Mouse (Mus musculus) retina, postnatal 7 days (tissue): Measurements from ENCODE around the gene Abca14.

Experiments
- DNase-seq: peaks from one replicate; pipeline ENCODE4 v3.0.0-alpha.2; 2012; ENCODE audit warnings: low read depth, low spot score

The Abca14 gene

DNA sequence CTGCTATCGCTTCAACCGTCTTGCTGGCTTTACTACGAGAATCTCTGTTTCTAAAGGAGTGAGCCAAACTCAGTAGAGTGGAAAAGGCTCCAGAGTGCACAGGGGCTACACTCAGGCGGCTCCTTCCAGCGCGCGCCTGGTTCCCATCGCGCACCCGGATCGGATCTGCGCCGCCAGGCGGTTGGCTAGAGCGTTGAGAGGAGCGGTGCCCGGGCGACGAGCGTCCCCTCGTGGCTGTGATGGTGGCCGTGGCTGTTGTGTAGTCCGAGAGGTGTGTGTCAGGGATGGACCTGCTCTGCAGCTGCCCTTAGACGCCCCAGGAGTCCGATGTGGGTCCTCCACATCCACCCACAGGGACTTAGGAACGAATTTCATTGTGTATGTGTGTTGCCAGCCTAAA is at the start of gene Abca14:
Abca14 (plus strand) TSS at position 173 of the 400 bp plus-strand sequence.
- DNase-seq, result peak; percentile 70

DNA sequence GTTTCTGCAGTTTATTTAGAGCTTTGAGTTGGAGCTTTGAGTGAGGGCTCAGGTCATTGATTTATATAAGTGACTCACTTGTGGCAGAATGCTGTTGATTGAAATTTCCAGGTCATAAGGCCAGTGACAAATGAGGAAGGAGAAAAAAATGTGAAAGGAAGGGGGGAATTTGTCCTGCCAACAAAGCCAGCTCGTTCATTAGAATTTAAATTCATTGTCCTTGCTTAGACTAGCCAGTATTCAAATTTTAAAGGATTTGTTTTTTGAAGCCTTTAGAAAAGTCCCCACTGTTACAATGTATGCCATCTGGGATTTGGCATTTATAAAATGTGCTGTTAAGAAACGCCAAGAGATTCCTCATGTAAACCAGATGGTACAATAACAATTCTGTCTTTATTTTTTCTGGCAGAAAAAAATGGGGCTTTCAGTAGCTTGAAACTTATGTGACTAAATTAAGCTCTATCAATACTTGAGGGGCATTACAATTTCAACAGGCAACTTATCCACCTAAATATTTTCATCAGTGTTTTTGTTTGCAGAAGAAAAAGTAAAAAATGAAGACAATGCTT is 46.8 kb upstream of the Abca14 start:
- DNase-seq, result no peak

DNA sequence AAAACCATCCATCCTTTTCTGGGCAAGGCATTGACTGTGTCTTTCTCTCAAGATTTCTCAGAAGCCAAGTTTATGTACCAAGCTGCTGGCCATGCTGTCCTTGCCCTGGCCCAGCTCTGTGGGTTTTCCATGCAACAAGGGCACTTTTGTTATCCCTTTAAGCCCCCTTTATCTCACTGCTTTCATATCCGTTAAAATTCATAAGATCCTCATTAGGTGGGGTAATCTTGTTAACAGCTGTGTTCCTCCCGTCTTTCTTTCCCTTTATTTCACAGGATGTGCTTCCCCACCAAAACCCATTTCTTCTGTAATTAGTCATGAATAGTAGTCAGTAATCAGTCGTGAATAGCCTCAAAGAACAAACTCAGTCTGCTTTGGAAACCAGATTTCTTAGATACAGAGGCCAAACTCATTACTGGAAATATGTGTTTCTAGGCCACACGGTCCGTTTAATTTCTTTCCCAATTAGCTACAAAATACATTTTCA is 46.1 kb upstream of the Abca14 start:
- DNase-seq, result peak; percentile 27

DNA sequence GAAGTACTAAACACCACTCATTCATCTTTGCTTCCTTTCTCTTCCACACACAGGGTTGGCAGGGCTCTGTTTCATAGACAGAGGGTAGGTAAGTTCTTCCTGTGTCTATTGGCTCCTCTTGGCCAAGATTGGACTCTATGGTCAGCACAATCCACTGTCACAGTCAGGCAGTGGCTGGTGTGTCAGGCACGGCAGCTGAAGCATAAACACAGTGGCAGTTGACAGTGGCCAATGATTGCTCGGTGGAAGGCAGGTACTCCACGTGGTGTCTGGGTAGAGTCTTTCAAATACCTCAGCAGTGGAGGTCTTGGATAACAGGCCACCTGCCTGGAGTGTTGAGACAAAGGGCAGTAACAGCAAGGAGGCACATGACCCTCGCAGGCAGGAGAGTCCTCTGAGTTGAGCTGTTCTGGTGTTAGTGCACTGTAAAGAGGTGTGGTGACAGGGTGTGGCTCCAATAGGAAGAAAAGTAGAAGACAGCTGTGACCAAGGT is 45.6 kb upstream of the Abca14 start:
- no peak for DNase-seq

DNA sequence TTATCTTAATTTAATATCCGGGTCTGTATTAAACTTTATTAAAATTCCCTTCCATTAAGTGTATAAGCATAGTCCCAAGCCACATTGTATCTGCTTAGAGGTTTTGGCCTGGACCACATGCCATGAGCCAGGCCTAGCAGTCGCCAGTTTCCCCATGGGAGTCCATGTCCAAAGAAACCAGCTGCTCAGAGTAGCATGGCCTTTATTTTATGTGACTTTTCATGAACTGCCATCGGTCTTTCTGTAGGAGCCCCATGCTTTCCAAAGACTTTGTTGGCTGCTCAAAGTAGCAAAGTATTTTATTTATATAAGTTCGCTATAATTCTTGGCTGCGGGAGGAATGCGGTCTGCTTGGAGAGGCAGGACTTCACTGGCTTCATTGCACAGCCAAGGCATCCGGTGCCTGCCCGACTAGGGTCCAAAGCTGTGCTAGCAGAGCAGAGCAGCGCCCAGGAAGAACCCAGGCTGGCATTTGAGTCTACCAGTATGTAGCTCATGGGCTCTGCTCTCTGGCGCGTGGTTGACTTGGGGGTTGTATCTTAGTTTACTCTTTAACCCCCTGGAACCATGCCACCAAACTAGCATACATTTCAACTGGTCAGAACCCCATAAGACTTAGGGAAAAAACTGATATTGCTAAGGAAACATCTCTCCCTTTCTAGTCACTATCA is 40.0 kb upstream of the Abca14 start:
- no peak for DNase-seq

DNA sequence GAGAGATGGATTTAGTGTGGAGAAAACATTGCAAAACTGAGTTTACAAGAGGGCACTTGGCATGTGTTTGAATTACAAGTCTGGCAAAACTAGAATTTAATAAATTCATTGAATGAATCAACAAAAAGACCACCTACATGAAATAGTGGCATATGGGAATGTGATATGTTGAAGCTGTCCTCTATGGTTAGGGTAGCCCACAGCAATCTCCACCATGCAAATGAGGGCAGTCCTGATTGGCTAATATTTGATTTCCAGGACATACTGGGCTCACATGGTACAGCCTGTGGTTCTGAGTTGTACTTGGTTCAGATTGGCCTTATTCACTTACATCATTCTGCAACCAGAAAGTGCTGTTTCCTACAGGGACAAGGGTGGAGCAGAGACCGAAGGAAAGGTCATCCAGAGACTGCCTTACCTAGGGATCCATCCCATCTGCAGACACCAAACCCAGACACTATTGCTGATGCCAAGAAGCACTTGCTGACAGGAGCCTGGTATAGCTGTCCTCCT is 31.5 kb upstream of the Abca14 start:
- DNase-seq, result no peak

DNA sequence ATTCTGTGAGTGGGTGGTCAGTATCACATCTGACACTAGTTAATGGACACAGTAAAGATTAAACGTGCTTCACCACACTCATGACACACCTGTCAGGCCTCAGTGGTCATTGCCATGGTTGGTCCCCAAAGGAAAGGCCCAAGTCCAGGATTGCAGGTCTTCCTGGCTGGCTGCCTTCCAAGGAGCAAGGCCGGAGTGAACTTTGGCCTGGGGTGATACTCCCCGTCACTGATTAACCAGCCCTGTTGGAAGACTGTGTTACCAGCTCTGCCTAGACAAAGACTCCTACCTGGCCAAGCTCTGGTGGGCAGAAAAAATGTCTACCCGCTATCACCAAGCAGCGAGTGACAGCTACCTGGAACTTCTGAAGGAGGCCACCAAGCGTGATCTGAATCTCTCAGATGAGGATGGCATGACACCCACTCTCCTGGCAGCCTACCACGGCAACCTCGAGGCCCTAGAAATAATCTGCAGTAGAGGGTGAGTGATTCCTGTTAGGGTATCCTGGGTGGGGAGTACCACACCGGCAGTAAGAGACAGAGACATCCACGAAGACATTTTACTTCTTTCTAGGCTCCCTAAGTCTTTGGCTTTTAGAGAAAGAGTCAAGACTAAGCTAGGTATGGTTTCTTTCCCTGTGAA is 30.0 kb upstream of the Abca14 start, which contains the start of gene Anks4b:
Anks4b (plus strand) TSS at position 256 of the 642 bp plus-strand sequence.
- DNase-seq, result no peak

DNA sequence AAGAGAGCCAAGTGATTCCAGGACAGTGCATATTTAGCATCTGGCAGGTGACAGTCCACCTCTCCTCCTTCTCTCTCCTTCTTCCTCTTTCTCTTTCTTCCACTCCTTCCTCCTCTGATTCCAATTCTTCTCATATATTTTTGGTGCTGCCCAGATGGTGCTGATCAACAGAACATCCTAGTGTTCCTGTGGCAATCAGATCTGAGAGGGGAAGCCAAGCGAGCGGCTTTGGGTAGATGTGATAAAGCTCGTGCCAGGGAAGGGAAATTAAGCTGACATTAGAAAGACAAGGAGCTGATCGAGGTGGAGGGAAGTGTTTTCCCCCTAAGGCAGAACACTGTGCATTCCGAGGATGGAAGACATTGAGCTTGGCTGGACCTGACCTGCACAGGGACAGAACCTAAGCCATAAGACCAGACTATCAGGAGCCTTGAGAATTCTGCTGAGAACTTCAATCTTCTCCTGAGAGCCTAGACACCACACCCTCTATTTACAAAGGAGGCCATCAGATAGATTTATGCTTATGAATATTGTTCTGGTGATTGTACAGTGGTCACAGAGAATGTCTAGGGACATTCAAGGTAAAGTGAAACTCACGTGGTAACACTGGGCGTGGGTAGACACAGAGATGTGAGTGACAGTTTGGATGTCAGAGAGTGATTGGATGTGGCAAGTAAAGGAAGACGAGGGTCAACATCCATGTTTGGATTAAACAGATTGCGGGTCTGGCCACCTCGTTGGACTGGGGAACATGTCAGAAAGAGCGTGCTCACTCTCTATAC is 28.8 kb upstream of the Abca14 start:
- no peak for DNase-seq

DNA sequence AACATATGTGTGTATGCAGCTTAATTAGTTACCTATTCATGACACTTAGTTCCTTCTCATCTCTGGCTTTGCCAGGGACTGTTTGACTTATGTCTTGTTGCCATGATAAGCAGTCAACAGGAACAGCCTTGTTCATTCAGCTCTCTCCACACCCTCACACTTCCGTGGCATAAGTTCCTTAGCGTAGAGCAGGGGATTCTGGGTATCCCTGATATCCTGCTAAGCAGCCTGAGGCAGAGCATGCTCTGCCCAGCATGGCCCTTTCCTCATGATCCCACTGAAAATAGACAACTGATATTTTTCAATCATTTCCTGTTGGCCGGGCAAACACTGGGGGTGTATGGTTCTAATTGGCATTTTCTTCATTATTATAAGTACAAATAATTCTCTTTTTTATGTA is 26.1 kb upstream of the Abca14 start:
- DNase-seq, result no peak

DNA sequence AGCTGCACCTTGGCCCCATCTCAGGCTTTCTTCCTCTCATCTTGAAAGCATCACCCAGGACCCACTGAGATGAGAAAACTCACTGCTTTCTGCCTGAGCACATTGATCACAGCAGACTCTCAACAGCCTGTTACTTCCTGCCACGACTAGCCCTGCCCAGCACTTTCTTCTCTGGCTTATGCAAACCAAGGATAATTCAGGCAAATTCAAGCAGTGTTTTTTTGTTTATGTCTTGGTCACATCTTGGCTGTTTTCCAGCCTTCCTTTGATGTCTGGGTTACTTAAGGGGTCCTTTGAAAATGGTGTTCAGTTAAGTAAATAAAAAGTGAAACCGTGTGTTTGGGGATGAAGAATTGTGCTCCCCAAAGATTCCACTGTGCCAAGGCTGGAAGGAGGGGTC is 24.8 kb upstream of the Abca14 start:
- DNase-seq, result no peak

DNA sequence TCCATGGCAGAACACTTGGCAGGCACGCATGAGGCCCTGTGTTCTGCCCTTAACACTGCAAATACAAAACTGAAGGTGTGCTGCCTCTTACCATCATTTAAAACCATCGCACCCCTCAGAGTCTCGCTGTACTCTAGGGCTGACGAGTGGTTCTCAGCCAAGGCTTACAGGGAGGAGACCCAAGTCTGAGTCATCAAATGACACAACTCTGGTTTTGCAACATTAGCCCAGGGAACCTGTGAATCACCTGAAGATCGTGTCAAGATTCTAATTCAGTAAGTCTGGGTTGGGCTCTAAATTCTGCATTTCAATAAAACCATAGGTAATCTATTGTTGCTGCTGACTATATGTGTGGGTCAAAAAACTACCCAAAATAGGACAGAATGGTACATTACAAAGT is 23.2 kb upstream of the Abca14 start:
- DNase-seq, result no peak

DNA sequence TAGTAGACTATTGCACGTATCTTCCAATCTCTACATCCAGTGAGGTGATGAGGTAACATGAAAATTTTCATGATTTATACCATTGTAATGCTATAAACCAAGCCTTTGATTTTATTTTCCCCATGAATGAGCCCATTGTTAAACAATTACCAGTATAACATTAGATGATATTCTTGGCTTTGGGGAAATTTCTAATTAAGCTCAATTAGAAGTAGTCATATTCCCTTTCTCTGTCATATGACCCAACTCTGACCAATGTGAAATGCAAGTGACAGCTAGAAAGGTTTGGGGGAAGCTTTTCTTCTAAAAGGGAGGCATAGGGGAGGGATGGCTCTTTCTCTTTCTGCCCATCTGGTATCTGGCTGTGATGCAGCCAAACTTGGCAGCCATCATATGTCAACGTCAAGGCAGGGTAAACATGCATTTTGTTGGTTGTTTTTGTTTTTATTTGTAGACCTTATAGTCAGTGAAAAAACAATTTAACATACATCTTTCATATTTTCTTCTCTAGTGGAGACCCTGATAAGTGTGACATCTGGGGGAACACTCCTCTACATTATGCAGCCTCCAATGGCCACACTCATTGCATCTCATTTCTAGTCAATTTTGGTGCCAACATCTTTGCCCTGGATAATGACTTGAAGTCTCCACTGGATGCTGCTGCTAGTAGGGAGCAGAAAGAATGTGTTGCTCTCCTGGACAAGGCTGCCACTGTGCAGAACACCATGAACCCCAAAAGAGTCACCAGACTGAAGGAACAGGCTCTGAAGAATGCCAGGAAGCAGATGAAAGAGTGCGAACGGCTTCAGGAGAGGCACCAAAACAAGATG is 22.1 kb upstream of the Abca14 start:
- no peak for DNase-seq

DNA sequence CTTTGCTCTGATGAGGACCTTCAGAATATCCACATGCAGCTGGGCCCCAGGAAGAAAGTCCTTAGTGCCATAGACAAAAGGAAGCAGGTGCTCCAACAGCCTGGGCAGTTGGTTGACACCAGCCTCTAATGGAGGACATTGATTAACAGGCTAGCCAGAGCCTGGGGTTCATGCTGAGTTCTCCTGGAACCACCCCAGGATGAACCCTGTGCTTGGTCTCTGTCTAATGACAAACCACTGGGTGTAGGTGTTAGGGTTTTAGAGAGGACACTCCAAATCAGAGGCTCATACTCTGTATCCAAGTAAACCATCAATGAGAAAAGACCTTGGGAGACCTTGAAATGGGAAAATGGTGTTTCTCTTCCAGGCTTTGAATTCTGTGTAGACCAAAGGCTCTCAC is 20.9 kb upstream of the Abca14 start:
- no peak for DNase-seq

DNA sequence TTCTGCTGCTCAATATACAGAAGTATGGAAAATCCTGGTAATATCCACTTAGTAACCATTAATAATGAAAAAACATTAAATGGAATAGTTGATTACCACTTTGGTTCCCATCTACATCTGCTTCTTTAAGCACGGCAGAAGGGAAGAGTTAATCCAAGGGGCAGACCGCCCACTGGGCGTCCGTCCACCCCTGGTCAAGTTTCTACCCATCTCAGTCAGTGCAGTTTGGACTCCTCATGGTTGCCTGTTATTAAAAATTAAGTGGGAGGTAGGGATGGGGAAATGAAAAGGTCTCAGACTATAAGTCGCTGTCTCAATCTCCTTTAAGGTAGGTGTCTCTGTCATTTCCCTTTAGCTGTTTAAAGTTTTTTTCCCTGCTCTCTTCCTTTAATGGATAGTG is 14.8 kb upstream of the Abca14 start:
- DNase-seq, result no peak

DNA sequence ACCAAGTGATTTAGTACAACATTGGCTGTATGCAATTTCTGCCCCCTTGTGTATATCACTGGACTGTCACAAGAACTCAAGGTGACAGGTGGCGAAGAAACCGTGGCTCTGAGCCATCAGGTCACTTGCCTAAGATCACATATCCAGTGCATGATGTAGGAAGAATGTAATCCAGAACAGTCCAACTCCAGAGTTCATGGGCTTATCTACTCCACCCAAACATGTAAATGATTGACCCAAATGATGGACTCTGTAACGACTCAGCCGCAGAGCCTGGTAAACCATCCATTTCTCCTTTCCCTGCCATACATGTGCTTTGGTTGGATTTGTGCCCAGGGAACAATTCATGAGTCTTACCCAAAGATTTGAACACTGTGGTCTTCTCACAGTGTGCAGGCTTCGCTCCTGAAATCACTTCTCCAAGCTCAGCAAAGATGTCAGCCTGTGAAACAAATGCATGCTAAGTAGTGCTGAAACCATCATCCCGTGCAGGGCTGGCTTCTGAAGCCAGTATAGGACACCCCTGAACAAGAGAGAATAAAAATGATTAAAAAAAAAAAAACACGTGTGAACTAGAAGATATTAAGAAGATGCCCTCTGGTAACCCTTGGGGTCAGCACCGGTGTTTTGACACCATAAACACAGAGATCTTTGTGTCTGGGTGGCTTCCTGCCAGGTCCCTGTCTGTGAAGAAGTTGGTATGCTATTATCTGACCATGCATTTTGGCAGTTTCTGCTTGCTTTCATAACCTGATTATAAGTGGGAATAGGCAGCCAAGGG is 14.2 kb upstream of the Abca14 start:
- DNase-seq, result no peak

DNA sequence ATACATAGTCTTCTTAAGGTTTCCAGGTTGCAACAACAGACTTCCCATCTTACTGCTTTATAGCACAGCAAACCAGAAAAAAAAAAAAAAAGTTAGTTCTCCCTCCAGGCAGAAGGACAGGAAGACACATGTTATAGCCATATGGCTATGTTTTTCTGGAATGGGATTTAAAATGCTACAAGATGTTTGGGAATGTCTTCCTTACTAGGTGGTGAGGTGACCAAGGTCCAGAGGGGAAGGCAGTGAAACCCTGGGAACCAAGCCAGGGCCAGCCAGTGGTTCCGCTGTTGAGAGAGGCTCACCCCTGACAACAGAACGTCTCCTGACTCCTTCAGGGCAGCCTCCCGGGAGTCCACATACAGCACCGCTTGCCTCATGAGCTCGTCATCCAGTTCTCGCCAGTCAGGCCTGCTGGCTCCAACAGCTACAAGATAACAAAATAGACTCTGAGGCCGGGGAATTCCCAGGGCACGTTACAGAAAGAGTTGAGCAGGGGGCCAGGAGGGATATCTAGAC is 13.6 kb upstream of the Abca14 start:
- DNase-seq, result no peak

DNA sequence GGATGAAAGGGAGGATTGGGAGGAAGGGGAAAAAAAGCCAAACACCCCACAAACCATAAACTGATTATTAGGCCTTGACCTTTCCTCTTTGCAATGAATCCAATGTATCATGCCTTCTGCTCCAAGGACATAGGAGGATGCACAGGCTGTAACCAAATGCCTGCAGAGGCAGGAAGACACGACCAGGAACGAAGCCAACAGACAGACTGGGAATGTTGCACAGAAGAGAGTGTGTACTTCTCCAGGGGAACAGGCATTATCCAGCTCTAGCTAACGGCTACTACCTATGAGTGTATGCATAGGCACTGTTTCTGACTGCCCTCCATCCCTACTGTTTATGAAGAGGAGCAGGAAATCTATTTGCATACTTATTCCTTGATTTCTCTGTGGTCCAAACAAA is 11.6 kb upstream of the Abca14 start:
- DNase-seq, result no peak

DNA sequence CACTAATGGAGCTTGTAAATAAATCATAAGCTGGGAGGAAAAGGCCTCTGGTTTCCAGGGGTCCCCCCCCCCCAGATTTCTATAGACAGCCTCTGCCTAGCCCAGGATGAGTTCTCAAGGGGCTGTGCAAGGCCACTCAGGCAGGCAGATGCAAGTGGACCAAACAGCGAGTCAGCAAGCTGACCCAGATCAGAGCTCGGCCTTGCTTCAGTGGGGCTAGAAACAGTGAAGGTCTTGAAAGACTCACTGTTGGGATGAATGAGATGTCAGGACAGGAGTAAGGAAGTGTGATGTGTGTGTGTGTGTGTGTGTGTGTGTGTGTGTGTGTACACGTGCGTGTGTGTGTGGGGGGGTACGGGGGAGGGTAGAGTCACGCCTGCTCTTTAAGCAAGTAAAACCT is 10.9 kb upstream of the Abca14 start:
- DNase-seq, result no peak

DNA sequence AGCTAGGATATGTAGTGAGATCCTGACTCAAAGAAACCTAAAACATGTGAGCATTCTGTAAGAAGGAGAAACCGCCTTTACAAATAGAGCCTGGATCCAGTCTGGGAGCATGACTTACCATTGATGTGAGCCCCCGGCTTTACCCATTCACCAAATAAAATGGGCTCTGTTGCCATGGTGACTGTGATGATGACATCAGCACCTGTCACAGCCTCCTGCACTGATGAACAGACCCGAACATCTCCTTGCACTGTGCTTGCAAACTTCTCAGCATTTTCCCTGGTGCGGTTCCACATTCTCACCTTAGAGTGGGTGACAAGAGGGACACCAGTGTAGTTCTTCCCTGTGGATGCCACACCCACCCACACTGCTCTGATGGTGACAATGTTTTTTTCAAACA is 8.6 kb upstream of the Abca14 start:
- no peak for DNase-seq

DNA sequence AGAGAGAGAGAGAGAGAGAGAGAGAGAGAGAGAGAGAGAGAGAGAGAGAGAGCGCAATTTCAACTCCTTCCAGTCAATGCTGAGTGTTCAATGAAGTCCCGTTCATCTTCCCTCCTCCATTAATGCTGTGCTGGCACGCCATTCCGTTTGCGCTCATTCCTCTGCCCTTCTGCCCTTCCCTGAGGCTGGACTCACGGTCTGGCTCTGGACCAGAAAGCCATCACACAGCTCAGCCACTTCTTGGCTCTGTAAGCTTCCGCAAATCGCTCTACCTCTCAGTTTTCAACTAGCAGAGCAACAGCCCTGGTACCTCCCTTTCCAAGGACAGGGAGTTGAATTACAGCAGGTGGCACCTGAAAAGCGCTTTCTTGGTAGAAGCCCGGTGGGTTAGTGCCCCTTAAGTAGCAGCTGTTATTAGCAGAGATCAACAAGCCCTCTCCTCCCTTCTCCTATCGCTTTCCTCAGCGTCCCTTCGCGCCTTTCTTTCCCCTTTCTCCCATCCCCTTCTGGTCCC is 2.5 kb upstream of the Abca14 start:
- no peak for DNase-seq
